Mouse (Mus musculus) stomach, postnatal 0 days (tissue): Measurements from ENCODE around the gene 1700023F06Rik.

Source experiments
- CTCF ChIP-seq: IDR thresholded peaks from 2 replicates; pipeline ENCODE4 v1.5.1; 2016; ENCODE audit warnings: antibody characterized with exemption, low read depth, mild to moderate bottlenecking, moderate library complexity
- EP300 ChIP-seq: optimal IDR thresholded peaks from 2 replicates; pipeline ENCODE3; 2016; ENCODE audit warnings: antibody characterized with exemption

DNA sequence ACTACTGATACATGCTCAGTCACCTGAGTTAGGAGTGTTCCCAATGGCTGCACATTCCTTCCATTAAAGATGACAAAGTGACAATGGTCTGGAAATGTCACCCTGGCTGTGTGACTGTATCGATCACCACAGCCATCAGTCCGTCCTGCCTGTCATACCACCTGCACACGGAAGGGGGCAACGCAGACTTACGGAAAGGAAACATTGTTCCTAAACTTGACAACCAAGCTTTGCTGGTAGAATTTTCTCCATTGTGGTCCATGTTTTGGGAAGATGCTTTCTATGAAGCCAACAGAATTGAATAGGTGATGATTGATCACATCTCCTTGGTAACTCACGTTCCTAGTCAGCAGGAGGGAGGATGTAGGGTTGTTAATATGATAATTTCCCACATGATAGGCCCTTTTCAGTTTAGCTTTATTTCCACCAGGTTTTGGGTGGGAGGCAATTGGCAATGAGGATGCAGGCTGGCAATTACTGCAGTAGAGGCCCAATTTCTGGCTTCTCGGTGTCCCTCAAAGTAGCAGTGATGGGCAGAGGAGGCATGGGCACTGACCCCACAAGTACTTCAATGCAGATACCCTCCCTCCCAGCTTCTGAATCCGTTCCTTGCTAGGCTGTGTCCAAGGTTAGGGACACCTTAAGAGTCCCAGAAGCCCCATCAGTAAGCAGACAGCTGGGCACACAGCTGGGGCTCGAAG, 39.5 kb downstream of the 1700023F06Rik start:
- TF ChIP-seq CTCF: peak; percentile 99
- TF ChIP-seq EP300: no peak
